Mouse (Mus musculus) midbrain, embryonic 16.5 days (tissue): ENCODE measurements at regions not wholly inside any gene's neighbourhood (a gene's known extent, or its start where the extent isn't known, plus 50 kb on each side); places are given as distances from the start of the nearest gene placed in this dataset.

ENCODE experiments used
- ATAC-seq: fragments of 200-750 bp; cut with Nextera tagmentation; 2 replicates; pipeline ENCODE4 v1.8.0; 2017; ENCODE audit warnings: moderate TSS enrichment
- H3K27ac ChIP-seq: fragments of 300-500 bp; sonication (generic); 2 replicates; pipeline ENCODE4 v1.5.1; 2014; ENCODE audit warnings: mild to moderate bottlenecking, low read length, mixed read lengths
- H3K27me3 ChIP-seq: fragments of 300-500 bp; sonication (generic); 2 replicates; pipeline ENCODE4 v1.6.1; 2014; ENCODE audit warnings: low read depth, low read length, mixed read lengths; ENCODE audit not compliant: control insufficient read depth, insufficient read depth
- H3K36me3 ChIP-seq: fragments of 300-500 bp; sonication (generic); 2 replicates; pipeline ENCODE4 v1.6.1; 2014; ENCODE audit warnings: mild to moderate bottlenecking, low read length, moderate library complexity, mixed read lengths; ENCODE audit not compliant: control insufficient read depth, insufficient read depth
- H3K4me1 ChIP-seq: fragments of 300-500 bp; sonication (generic); 2 replicates; pipeline ENCODE4 v1.6.1; 2014; ENCODE audit warnings: mild to moderate bottlenecking, low read length, mixed read lengths; ENCODE audit not compliant: control insufficient read depth, insufficient read depth
- H3K4me2 ChIP-seq: fragments of 300-500 bp; sonication (generic); 2 replicates; pipeline ENCODE4 v1.6.1; 2014; ENCODE audit warnings: mild to moderate bottlenecking, low read length, mixed read lengths
- H3K4me3 ChIP-seq: fragments of 300-500 bp; sonication (generic); 2 replicates; pipeline ENCODE4 v1.5.1; 2014; ENCODE audit warnings: low read depth, mild to moderate bottlenecking, low read length, moderate library complexity, mixed read lengths
- H3K9ac ChIP-seq: fragments of 300-500 bp; sonication (generic); 2 replicates; pipeline ENCODE4 v1.6.1; 2014; ENCODE audit warnings: low read depth, low read length, mixed read lengths
- H3K9me3 ChIP-seq: fragments of 300-500 bp; sonication (generic); replicated peaks from 2 replicates; pipeline ENCODE4 v1.6.1; 2014; ENCODE audit warnings: mild to moderate bottlenecking, low read length, mixed read lengths; ENCODE audit not compliant: control insufficient read depth, poor library complexity, severe bottlenecking
- WGBS: fragments of 180-500 bp; shearing (Covaris S2); extraction: QIAGEN DNeasy Blood & Tissue Kit; methylation state at CpG from one replicate; pipeline ENCODE4 v1.1.7; 2014; 5-methylcytosine and 5-hydroxymethylcytosine counted together

GRCm38 (mm10) chr12:92024461-92025218, 175.7 kb upstream of the Sel1l start:
- peak; percentile 21; the same call in 1 of the 2 replicates for ATAC-seq
- no peak overlapping the region for H3K9ac ChIP-seq
- H3K27ac ChIP-seq = no peak overlapping the region
- H3K27me3 ChIP-seq = no peaks in the 10 kb centered on the region; the same call in 1 of the 2 replicates
- no peaks in the 10 kb centered on the region for H3K4me1 ChIP-seq
- WGBS = 35% methylated on average over 4 of the region's 4 CpGs
- no peaks in the 10 kb centered on the region for H3K36me3 ChIP-seq
- H3K9me3 ChIP-seq = no peaks in the 10 kb centered on the region
- H3K4me3 ChIP-seq = no peak overlapping the region
- H3K4me2 ChIP-seq = no peak overlapping the region

GRCm38 (mm10) chr12:92019593-92020224, 170.8 kb upstream of the Sel1l start:
- Histone ChIP-seq H3K4me3 (no peak overlapping the region), H3K27me3 (no peaks in the 10 kb centered on the region), H3K27ac (no peak overlapping the region), H3K36me3 (no peaks in the 10 kb centered on the region), H3K4me1 (no peaks in the 10 kb centered on the region), H3K4me2 (no peak overlapping the region), H3K9me3 (no peaks in the 10 kb centered on the region), H3K9ac (no peak overlapping the region)
- 58% methylated on average over 6 of the region's 6 CpGs for WGBS
- ATAC-seq = no peak

- 92% methylated on average over 2 of the region's 2 CpGs for WGBS
- Histone ChIP-seq H3K4me2 (no peak overlapping the region), H3K36me3 (no peaks in the 10 kb centered on the region), H3K9ac (no peak overlapping the region), H3K9me3 (no peaks in the 10 kb centered on the region), H3K27ac (no peak overlapping the region), H3K4me1 (no peaks in the 10 kb centered on the region), H3K27me3 (peaks cover 2% of the 10 kb centered on the region; the same call in 1 of the 2 replicates), H3K4me3 (no peak overlapping the region)
- no peak for ATAC-seq
Measured at GRCm38 (mm10) chr12:92015373-92015772, 166.4 kb upstream of the Sel1l start.

- Histone ChIP-seq H3K4me3 (no peak overlapping the region), H3K9me3 (no peaks in the 10 kb centered on the region), H3K27me3 (peaks cover 2% of the 10 kb centered on the region; the same call in 1 of the 2 replicates), H3K9ac (no peak overlapping the region), H3K27ac (no peak overlapping the region), H3K36me3 (no peaks in the 10 kb centered on the region), H3K4me1 (no peaks in the 10 kb centered on the region), H3K4me2 (no peak overlapping the region)
- WGBS = 86% methylated on average over 8 of the region's 8 CpGs
- ATAC-seq = no peak
Measured at GRCm38 (mm10) chr12:92013979-92014378, 165.0 kb upstream of the Sel1l start.

- no peak overlapping the region for H3K4me2 ChIP-seq
- no peak for ATAC-seq
- no peaks in the 10 kb centered on the region for H3K9me3 ChIP-seq
- H3K4me1 ChIP-seq = no peaks in the 10 kb centered on the region
- H3K9ac ChIP-seq = no peak overlapping the region
- H3K4me3 ChIP-seq = no peak overlapping the region
- peaks cover 2% of the 10 kb centered on the region; the same call in 1 of the 2 replicates for H3K27me3 ChIP-seq
- WGBS = 11% methylated on average over 8 of the region's 8 CpGs
- no peak overlapping the region for H3K27ac ChIP-seq
- no peaks in the 10 kb centered on the region for H3K36me3 ChIP-seq
Measured at GRCm38 (mm10) chr12:92013244-92013643, 164.3 kb upstream of the Sel1l start.

GRCm38 (mm10) chr12:92004391-92005094, 155.6 kb upstream of the Sel1l start:
- no peaks in the 10 kb centered on the region for H3K4me1 ChIP-seq
- no peak overlapping the region for H3K27ac ChIP-seq
- no peak overlapping the region for H3K9ac ChIP-seq
- no peak overlapping the region for H3K4me2 ChIP-seq
- no peaks in the 10 kb centered on the region for H3K36me3 ChIP-seq
- no peak overlapping the region for H3K4me3 ChIP-seq
- H3K9me3 ChIP-seq = no peaks in the 10 kb centered on the region
- ATAC-seq = no peak
- WGBS = 51% methylated on average over 12 of the region's 12 CpGs
- H3K27me3 ChIP-seq = no peaks in the 10 kb centered on the region

- WGBS = 91% methylated on average over 2 of the region's 2 CpGs
- no peaks in the 10 kb centered on the region for H3K36me3 ChIP-seq
- no peaks in the 10 kb centered on the region for H3K9me3 ChIP-seq
- no peak overlapping the region for H3K27ac ChIP-seq
- ATAC-seq = no peak
- no peak overlapping the region for H3K4me3 ChIP-seq
- no peak overlapping the region for H3K9ac ChIP-seq
- no peak overlapping the region for H3K4me2 ChIP-seq
- no peaks in the 10 kb centered on the region for H3K4me1 ChIP-seq
- H3K27me3 ChIP-seq = no peaks in the 10 kb centered on the region
Measured at GRCm38 (mm10) chr12:91999031-91999430, 150.1 kb upstream of the Sel1l start.

- ATAC-seq = no peak
- Histone ChIP-seq H3K4me3 (no peak overlapping the region), H3K9ac (no peak overlapping the region), H3K27me3 (no peaks in the 10 kb centered on the region), H3K36me3 (no peaks in the 10 kb centered on the region), H3K9me3 (no peaks in the 10 kb centered on the region), H3K27ac (no peak overlapping the region), H3K4me2 (no peak overlapping the region), H3K4me1 (no peaks in the 10 kb centered on the region)
- WGBS = 78% methylated on average over 1 of the region's 1 CpGs
Measured at GRCm38 (mm10) chr12:91997404-91997803, 148.4 kb upstream of the Sel1l start.

- WGBS = 70% methylated on average over 2 of the region's 2 CpGs
Measured at GRCm38 (mm10) chr12:91995545-91995944, 146.6 kb upstream of the Sel1l start.

More at GRCm38 (mm10) chr12:91995545-91995944, 146.6 kb upstream of the Sel1l start:
- no peak overlapping the region for H3K9ac ChIP-seq
- H3K36me3 ChIP-seq = no peaks in the 10 kb centered on the region
- no peak overlapping the region for H3K4me3 ChIP-seq
- no peaks in the 10 kb centered on the region for H3K9me3 ChIP-seq
- no peak overlapping the region for H3K4me2 ChIP-seq
- H3K27me3 ChIP-seq = no peaks in the 10 kb centered on the region
- no peaks in the 10 kb centered on the region for H3K4me1 ChIP-seq
- H3K27ac ChIP-seq = no peak overlapping the region
- no peak for ATAC-seq
